10 mouse cellular contexts compared by ENCODE assay signal in genomic region chr6:139662462-139662861, GRCm38 (mm10).
DNase-seq lines count a peak whose midpoint lies in the region; ATAC-seq and TF ChIP-seq lines count a peak whose summit lies in the region.
"Had no signal": no experiment of that assay in that cellular context is flagged by ENCODE, and none has a peak within 500 bp of the region (broad histone marks: within the 10 kb centered on the region; RNA-seq: fewer than 3 reads in every experiment).

No protein-coding gene starts in this region.

- no peaks in the 10 kb centered on the region for H3K27me3 ChIP-seq in forebrain, embryonic 12.5 days
- no peaks in the 10 kb centered on the region for H3K27me3 ChIP-seq in forebrain, embryonic 11.5 days (ENCODE audit: control insufficient read depth, insufficient read depth, low read length)
- H3K27me3 ChIP-seq in liver, adult 2 months (ENCODE audit: control insufficient read depth, insufficient read depth, low read length): no peaks in the 10 kb centered on the region
- no peaks in the 10 kb centered on the region for H3K27me3 ChIP-seq in liver, embryonic 12.5 days (replicated peaks)
- H3K27me3 ChIP-seq: embryonic facial prominence, embryonic 12.5 days; neural tube, embryonic 12.5 days had no signal

- peak; percentile 24; the same call in 1 of the 2 replicates for TF ChIP-seq CTCF in liver, adult 2 months (IDR thresholded peaks at IDR 0.05; ENCODE audit: low read depth, low read length)

- no peak overlapping the region for H3K9ac ChIP-seq in forebrain, embryonic 12.5 days
- no peak overlapping the region for H3K9ac ChIP-seq in forebrain, embryonic 11.5 days (ENCODE audit: low read length)
- H3K9ac ChIP-seq in liver, adult 2 months (ENCODE audit: low read depth, low read length): no peak overlapping the region
- H3K9ac ChIP-seq in liver, embryonic 12.5 days: no peak overlapping the region
- H3K9ac ChIP-seq: embryonic facial prominence, embryonic 12.5 days; neural tube, embryonic 12.5 days had no signal

- no peak overlapping the region for H3K4me3 ChIP-seq in forebrain, embryonic 12.5 days (replicated peaks)
- H3K4me3 ChIP-seq in forebrain, embryonic 11.5 days (ENCODE audit: low read depth, low read length): no peak overlapping the region
- no peak overlapping the region for H3K4me3 ChIP-seq in liver, adult 2 months (ENCODE audit: insufficient read depth, low read depth, low read length)
- H3K4me3 ChIP-seq in liver, embryonic 12.5 days: no peak overlapping the region
- H3K4me3 ChIP-seq: embryonic facial prominence, embryonic 12.5 days; neural tube, embryonic 12.5 days had no signal

- H3K79me2 ChIP-seq in liver, adult 2 months (ENCODE audit: control insufficient read depth, insufficient read depth, low read length): no peaks in the 10 kb centered on the region

- H3K4me2 ChIP-seq in forebrain, embryonic 12.5 days: no peak overlapping the region
- no peak overlapping the region for H3K4me2 ChIP-seq in forebrain, embryonic 11.5 days (ENCODE audit: low read depth, low read length, severe bottlenecking)
- H3K4me2 ChIP-seq in liver, embryonic 12.5 days: no peak overlapping the region
- H3K4me2 ChIP-seq: embryonic facial prominence, embryonic 12.5 days; neural tube, embryonic 12.5 days had no signal

- H3K9me3 ChIP-seq in forebrain, embryonic 12.5 days: no peaks in the 10 kb centered on the region
- H3K9me3 ChIP-seq in forebrain, embryonic 11.5 days (ENCODE audit: control insufficient read depth, low read length): no peaks in the 10 kb centered on the region
- H3K9me3 ChIP-seq in liver, embryonic 12.5 days (replicated peaks): 0 out of 2 replicates have a peak, but pooled peaks cover 3% of the 10 kb centered on the region
- H3K9me3 ChIP-seq: neural tube, embryonic 12.5 days had no signal

- H3K27ac ChIP-seq in forebrain, embryonic 12.5 days: no peak overlapping the region
- H3K27ac ChIP-seq in forebrain, embryonic 11.5 days (ENCODE audit: low read depth, low read length): no peak overlapping the region
- no peak overlapping the region for H3K27ac ChIP-seq in liver, adult 2 months (replicated peaks; ENCODE audit: insufficient read depth, low read depth, low read length)
- H3K27ac ChIP-seq in liver, embryonic 12.5 days: no peak overlapping the region
- H3K27ac ChIP-seq: embryonic facial prominence, embryonic 12.5 days; neural tube, embryonic 12.5 days had no signal

- WGBS in forebrain, embryonic 12.5 days: 46% methylated on average over 1 of the region's 1 CpGs
- WGBS in forebrain, embryonic 11.5 days: 58% methylated on average over 1 of the region's 1 CpGs
- WGBS in liver, adult 2 months: 69% methylated on average over 1 of the region's 1 CpGs
- 41% methylated on average over 1 of the region's 1 CpGs for WGBS in liver, embryonic 12.5 days (ENCODE audit: insufficient replicate concordance)

- H3K36me3 ChIP-seq in forebrain, embryonic 12.5 days (replicated peaks): no peaks in the 10 kb centered on the region
- H3K36me3 ChIP-seq in forebrain, embryonic 11.5 days (ENCODE audit: control insufficient read depth, insufficient read depth, low read length): no peaks in the 10 kb centered on the region
- peaks cover 14% of the 10 kb centered on the region for H3K36me3 ChIP-seq in liver, adult 2 months (ENCODE audit: control insufficient read depth, insufficient read depth, low read length)
- H3K36me3 ChIP-seq in liver, embryonic 12.5 days: no peaks in the 10 kb centered on the region
- H3K36me3 ChIP-seq: embryonic facial prominence, embryonic 12.5 days; neural tube, embryonic 12.5 days had no signal

- H3K4me1 ChIP-seq in forebrain, embryonic 12.5 days: no peaks in the 10 kb centered on the region
- H3K4me1 ChIP-seq in forebrain, embryonic 11.5 days (replicated peaks; ENCODE audit: control insufficient read depth, insufficient read depth, low read length): no peaks in the 10 kb centered on the region
- no peaks in the 10 kb centered on the region for H3K4me1 ChIP-seq in liver, adult 2 months (ENCODE audit: control insufficient read depth, insufficient read depth, low read length)
- H3K4me1 ChIP-seq in liver, embryonic 12.5 days: no peaks in the 10 kb centered on the region
- H3K4me1 ChIP-seq: embryonic facial prominence, embryonic 12.5 days; neural tube, embryonic 12.5 days had no signal

- no peak for TF ChIP-seq POLR2A in liver, adult 2 months (IDR thresholded peaks at IDR 0.05; ENCODE audit: extremely low read depth, insufficient read depth, low read length)

- no peak for DNase-seq in forebrain, embryonic 11.5 days (ENCODE audit: low spot score)
- no peak for DNase-seq in liver, adult 2 months (ENCODE audit: extremely low read depth, low read depth, low spot score)
- DNase-seq in embryo, embryonic 11.5 days (ENCODE audit: low read depth, low spot score): peak; percentile 7
- peak; percentile 26 for DNase-seq in mesoderm, embryonic 11.5 days (ENCODE audit: low read depth, low spot score)
- DNase-seq in urinary bladder, adult 2 months (ENCODE audit: low spot score): no peak
- DNase-seq in heart, adult 8-10 months (ENCODE audit: low spot score): no peak

- ATAC-seq in forebrain, embryonic 12.5 days (ENCODE audit: low FRiP score): peak; percentile 30; the same call in 1 of the 2 replicates
- ATAC-seq in forebrain, embryonic 11.5 days (replicated peaks; ENCODE audit: low FRiP score): no peak
- ATAC-seq in liver, embryonic 12.5 days: no peak

Comparison
In these comparisons a context has a peak if more than half of its experiments do, and no peak if none do; other contexts are left out.
1. DNase-seq: peak in embryo, embryonic 11.5 days (single experiment) and mesoderm, embryonic 11.5 days (single experiment); none in forebrain, embryonic 11.5 days (single experiment), liver, adult 2 months (single experiment), urinary bladder, adult 2 months (single experiment) and heart, adult 8-10 months (single experiment).